Mouse (Mus musculus) stomach, embryonic 15.5 days (tissue): ENCODE results near the gene Nxpe3. TPM values are rescaled to one million over a fixed set of nuclear protein-coding genes. Genes with fewer than 3 reads are reported as not detected.

ENCODE experiments used
- ATAC-seq: fragments of 200-750 bp; cut with Nextera tagmentation; 2 replicates; pipeline ENCODE4 v1.8.0; 2017; ENCODE audit warnings: low read depth, moderate number of reproducible peaks, moderate TSS enrichment; ENCODE audit not compliant: insufficient read depth, low FRiP score
- H3K27ac ChIP-seq: fragments of 300-500 bp; sonication (generic); 2 replicates; pipeline ENCODE4 v1.5.1; 2015; ENCODE audit warnings: mild to moderate bottlenecking, inconsistent platforms
- H3K27me3 ChIP-seq: fragments of 300-500 bp; sonication (generic); replicated peaks from 2 replicates; pipeline ENCODE4 v1.6.1; 2015; ENCODE audit warnings: inconsistent platforms
- H3K36me3 ChIP-seq: fragments of 300-500 bp; sonication (generic); 2 replicates; pipeline ENCODE4 v1.6.1; 2015; ENCODE audit warnings: inconsistent platforms
- H3K4me1 ChIP-seq: fragments of 300-500 bp; sonication (generic); 2 replicates; pipeline ENCODE4 v1.6.1; 2015; ENCODE audit warnings: inconsistent platforms
- H3K4me2 ChIP-seq: fragments of 300-500 bp; sonication (generic); 2 replicates; pipeline ENCODE4 v1.6.1; 2015; ENCODE audit warnings: mild to moderate bottlenecking, inconsistent platforms
- H3K4me3 ChIP-seq: fragments of 300-500 bp; sonication (generic); replicated peaks from 2 replicates; pipeline ENCODE4 v1.5.1; 2015; ENCODE audit warnings: inconsistent platforms
- H3K9ac ChIP-seq: fragments of 300-500 bp; sonication (generic); 2 replicates; pipeline ENCODE4 v1.6.1; 2015; ENCODE audit warnings: inconsistent platforms
- H3K9me3 ChIP-seq: fragments of 300-500 bp; sonication (generic); 2 replicates; pipeline ENCODE4 v1.6.1; 2016; ENCODE audit warnings: inconsistent platforms
- WGBS: fragments of 180-500 bp; shearing (Covaris S2); methylation state at CpG from one replicate; pipeline ENCODE4 v1.1.7; 2015; 5-methylcytosine and 5-hydroxymethylcytosine counted together
- polyA plus RNA-seq: library from polyadenylated mRNA; unstranded; fragments of >200 nt; fragmentation: Nextera tagmentation; extraction: Ambion mirVana; gene quantifications from 2 replicates; pipeline ENCODE4 v1.2.1, GENCODE M21; 2015

The Nxpe3 gene
- polyA plus RNA-seq, 1 experiment from 2014 or later: 0.74 TPM

- peaks cover 50% of the 10 kb centered on the region for H3K36me3 ChIP-seq
Observed at GRCm38 (mm10) chr16:55815466-55815865, 79.6 kb downstream of the Nxpe3 start.

GRCm38 (mm10) chr16:55814686-55815085, 80.4 kb downstream of the Nxpe3 start:
- Histone ChIP-seq H3K9me3 (no peaks in the 10 kb centered on the region), H3K36me3 (peaks cover 52% of the 10 kb centered on the region), H3K4me2 (no peak overlapping the region), H3K4me3 (no peak overlapping the region), H3K27me3 (no peaks in the 10 kb centered on the region), H3K9ac (no peak overlapping the region), H3K27ac (no peak overlapping the region), H3K4me1 (peaks cover 7% of the 10 kb centered on the region; the same call in 1 of the 2 replicates)
- ATAC-seq: no peak
- 93% methylated on average over 6 of the region's 6 CpGs for WGBS

More at GRCm38 (mm10) chr16:55815466-55815865, 79.6 kb downstream of the Nxpe3 start:
- H3K27me3 ChIP-seq: no peaks in the 10 kb centered on the region
- peak overlapping the region; percentile 53; the same call in 1 of the 2 replicates for H3K27ac ChIP-seq
- peaks cover 8% of the 10 kb centered on the region; the same call in 1 of the 2 replicates for H3K4me1 ChIP-seq
- H3K4me2 ChIP-seq: peak overlapping the region; percentile 24; the same call in 1 of the 2 replicates
- H3K9ac ChIP-seq: no peak overlapping the region
- H3K9me3 ChIP-seq: no peaks in the 10 kb centered on the region
- whole genome bisulfite sequencing: 80% methylated on average over 14 of the region's 14 CpGs
- no peak overlapping the region for H3K4me3 ChIP-seq
- no peak for ATAC-seq

GRCm38 (mm10) chr16:55813916-55814315, 81.2 kb downstream of the Nxpe3 start:
- Histone ChIP-seq H3K9ac (no peak overlapping the region), H3K4me2 (no peak overlapping the region), H3K27ac (no peak overlapping the region), H3K36me3 (peaks cover 52% of the 10 kb centered on the region), H3K4me3 (no peak overlapping the region), H3K4me1 (peaks cover under 1% of the 10 kb centered on the region; the same call in 1 of the 2 replicates), H3K27me3 (no peaks in the 10 kb centered on the region), H3K9me3 (no peaks in the 10 kb centered on the region)
- ATAC-seq: no peak
- WGBS: 84% methylated on average over 15 of the region's 15 CpGs

GRCm38 (mm10) chr16:55811792-55812191, 83.3 kb downstream of the Nxpe3 start:
- Histone ChIP-seq H3K9ac (no peak overlapping the region), H3K27me3 (no peaks in the 10 kb centered on the region), H3K4me3 (no peak overlapping the region), H3K4me1 (no peaks in the 10 kb centered on the region; the same call in 1 of the 2 replicates), H3K4me2 (no peak overlapping the region), H3K9me3 (no peaks in the 10 kb centered on the region), H3K36me3 (peaks cover 42% of the 10 kb centered on the region), H3K27ac (no peak overlapping the region)
- WGBS: 73% methylated on average over 6 of the region's 6 CpGs
- no peak for ATAC-seq

GRCm38 (mm10) chr16:55809779-55810514, 85.1 kb downstream of the Nxpe3 start:
- Histone ChIP-seq H3K27me3 (no peaks in the 10 kb centered on the region), H3K9me3 (no peaks in the 10 kb centered on the region), H3K4me1 (no peaks in the 10 kb centered on the region; the same call in 1 of the 2 replicates), H3K4me3 (no peak overlapping the region), H3K4me2 (no peak overlapping the region), H3K9ac (no peak overlapping the region), H3K27ac (no peak overlapping the region), H3K36me3 (peaks cover 26% of the 10 kb centered on the region)
- 96% methylated on average over 9 of the region's 9 CpGs for WGBS
- ATAC-seq: no peak

GRCm38 (mm10) chr16:55809345-55809744, 85.7 kb downstream of the Nxpe3 start:
- no peak for ATAC-seq
- WGBS: 88% methylated on average over 6 of the region's 6 CpGs

GRCm38 (mm10) chr16:55807505-55807932, 87.6 kb downstream of the Nxpe3 start:
- 59% methylated on average over 6 of the region's 6 CpGs for WGBS
- Histone ChIP-seq H3K4me2 (no peak overlapping the region), H3K27me3 (no peaks in the 10 kb centered on the region), H3K9me3 (no peaks in the 10 kb centered on the region), H3K4me3 (no peak overlapping the region), H3K27ac (no peak overlapping the region), H3K36me3 (peaks cover 6% of the 10 kb centered on the region), H3K9ac (no peak overlapping the region), H3K4me1 (no peaks in the 10 kb centered on the region)
- ATAC-seq: no peak

More at GRCm38 (mm10) chr16:55809345-55809744, 85.7 kb downstream of the Nxpe3 start:
- Histone ChIP-seq H3K4me1 (no peaks in the 10 kb centered on the region; the same call in 1 of the 2 replicates), H3K4me3 (no peak overlapping the region), H3K27ac (no peak overlapping the region), H3K4me2 (no peak overlapping the region), H3K9ac (no peak overlapping the region), H3K9me3 (no peaks in the 10 kb centered on the region), H3K36me3 (peaks cover 20% of the 10 kb centered on the region), H3K27me3 (no peaks in the 10 kb centered on the region)

GRCm38 (mm10) chr16:55804799-55805198, 90.3 kb downstream of the Nxpe3 start:
- Histone ChIP-seq H3K9ac (no peak overlapping the region), H3K27me3 (no peaks in the 10 kb centered on the region), H3K9me3 (no peaks in the 10 kb centered on the region), H3K36me3 (no peaks in the 10 kb centered on the region), H3K4me1 (no peaks in the 10 kb centered on the region), H3K4me3 (no peak overlapping the region), H3K27ac (no peak overlapping the region), H3K4me2 (no peak overlapping the region)
- WGBS: 78% methylated on average over 1 of the region's 1 CpGs
- ATAC-seq: no peak

GRCm38 (mm10) chr16:55801629-55802028, 93.5 kb downstream of the Nxpe3 start:
- no peak for ATAC-seq
- no peak overlapping the region for H3K4me3 ChIP-seq
- H3K4me2 ChIP-seq: no peak overlapping the region
- no peaks in the 10 kb centered on the region for H3K27me3 ChIP-seq
- H3K9ac ChIP-seq: no peak overlapping the region
- no peaks in the 10 kb centered on the region for H3K9me3 ChIP-seq
- H3K4me1 ChIP-seq: no peaks in the 10 kb centered on the region
- WGBS: 57% methylated on average over 1 of the region's 1 CpGs
- H3K36me3 ChIP-seq: no peaks in the 10 kb centered on the region
- H3K27ac ChIP-seq: no peak overlapping the region

GRCm38 (mm10) chr16:55798845-55799244, 96.2 kb downstream of the Nxpe3 start:
- H3K4me3 ChIP-seq: no peak overlapping the region
- 56% methylated on average over 7 of the region's 7 CpGs for WGBS
- no peaks in the 10 kb centered on the region for H3K36me3 ChIP-seq
- no peak overlapping the region for H3K9ac ChIP-seq
- no peaks in the 10 kb centered on the region for H3K27me3 ChIP-seq
- H3K4me1 ChIP-seq: no peaks in the 10 kb centered on the region
- ATAC-seq: no peak
- H3K9me3 ChIP-seq: no peaks in the 10 kb centered on the region
- H3K4me2 ChIP-seq: no peak overlapping the region
- no peak overlapping the region for H3K27ac ChIP-seq

- Histone ChIP-seq H3K4me1 (no peaks in the 10 kb centered on the region), H3K36me3 (no peaks in the 10 kb centered on the region), H3K9me3 (no peaks in the 10 kb centered on the region), H3K4me3 (no peak overlapping the region), H3K9ac (no peak overlapping the region), H3K4me2 (no peak overlapping the region), H3K27ac (no peak overlapping the region), H3K27me3 (no peaks in the 10 kb centered on the region)
- ATAC-seq: no peak
- 76% methylated on average over 7 of the region's 7 CpGs for WGBS
Observed at GRCm38 (mm10) chr16:55790326-55790725, 104.8 kb downstream of the Nxpe3 start.
